Mouse (Mus musculus): ENCODE measurements around the gene Vps36.
A peak's percentile ranks its signal among the peaks of the same experiment; 100 is the strongest.

The Vps36 gene

GRCm38 (mm10) chr8:22214826-22215225 lies 22.2 kb downstream of the Vps36 start:
- no peak for DNase-seq (ENCODE audit: low spot score)

DNA sequence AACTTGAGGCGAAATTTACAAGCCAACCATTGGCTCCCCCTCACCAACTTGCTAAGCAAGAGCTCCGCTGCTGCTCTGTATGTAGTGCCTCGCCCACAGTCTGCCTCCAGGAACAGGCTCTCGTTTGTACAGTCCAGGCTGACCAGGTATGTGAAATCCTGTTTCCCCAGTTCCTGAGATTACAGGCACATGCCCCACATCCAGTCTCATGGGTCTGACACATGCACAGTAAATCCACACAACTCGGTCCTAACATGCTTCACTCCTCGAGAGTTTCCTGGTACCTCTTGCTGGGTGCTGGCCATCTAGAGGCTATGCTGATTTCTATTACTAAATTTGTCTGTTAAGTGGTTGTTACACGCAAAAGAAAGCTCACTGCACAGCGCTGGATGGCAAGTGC lies 33.8 kb downstream of the Vps36 start:
- DNase-seq (ENCODE audit: low spot score), result peak; percentile 7

GRCm38 (mm10) chr8:22227061-22227877 lies 34.7 kb downstream of the Vps36 start, which contains the start of gene Thsd1:
Gene Thsd1, plus strand, starts transcription at chr8:22227313.
- peak; percentile 60 for DNase-seq (ENCODE audit: low spot score)

DNA sequence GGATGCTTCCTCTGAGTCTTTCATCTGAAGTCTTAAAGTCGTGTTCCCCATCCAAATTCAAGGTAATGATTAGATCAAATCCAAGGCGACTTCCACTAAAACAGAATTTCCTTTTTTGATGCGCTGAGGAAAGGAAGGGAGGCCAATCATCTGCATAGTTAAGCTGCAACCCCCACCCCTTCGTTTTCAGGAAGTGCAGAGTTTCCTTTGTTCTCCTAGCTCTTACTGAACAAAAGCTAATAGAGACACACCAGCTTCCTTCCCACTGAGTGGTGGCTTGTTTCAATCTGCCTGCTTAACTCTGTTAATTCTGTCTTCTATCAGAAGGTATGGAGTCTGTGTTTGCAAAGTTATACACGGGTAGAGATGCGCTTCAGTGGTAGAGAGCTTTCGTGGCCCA lies 36.0 kb downstream of the Vps36 start:
- DNase-seq (ENCODE audit: low spot score), result no peak

DNA sequence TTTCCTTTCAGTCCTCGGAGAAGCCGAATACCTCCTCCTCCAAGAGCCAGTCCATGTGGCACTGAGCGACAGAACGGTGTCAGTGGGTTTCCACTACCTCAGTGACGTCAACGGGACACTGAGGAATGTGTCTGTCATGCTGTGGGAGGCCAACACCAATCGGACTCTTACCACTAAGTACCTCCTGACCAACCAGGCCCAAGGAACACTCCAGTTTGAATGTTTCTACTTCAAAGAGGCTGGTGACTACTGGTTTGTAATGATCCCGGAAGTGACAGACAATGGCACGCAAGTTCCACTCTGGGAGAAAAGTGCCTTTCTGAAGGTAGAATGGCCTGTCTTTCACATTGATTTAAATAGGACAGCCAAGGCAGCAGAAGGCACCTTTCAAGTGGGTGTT lies 50.4 kb downstream of the Vps36 start:
- no peak for DNase-seq (ENCODE audit: low spot score)

GRCm38 (mm10) chr8:22245663-22246062 lies 53.1 kb downstream of the Vps36 start:
- no peak for DNase-seq (ENCODE audit: low spot score)

- DNase-seq (ENCODE audit: low spot score), result no peak
Observed at GRCm38 (mm10) chr8:22247956-22248355, 55.3 kb downstream of the Vps36 start.

GRCm38 (mm10) chr8:22249080-22249479 lies 56.5 kb downstream of the Vps36 start:
- no peak for DNase-seq (ENCODE audit: low spot score)

GRCm38 (mm10) chr8:22258946-22259450 lies 66.4 kb downstream of the Vps36 start:
- DNase-seq (ENCODE audit: low spot score), result no peak

DNA sequence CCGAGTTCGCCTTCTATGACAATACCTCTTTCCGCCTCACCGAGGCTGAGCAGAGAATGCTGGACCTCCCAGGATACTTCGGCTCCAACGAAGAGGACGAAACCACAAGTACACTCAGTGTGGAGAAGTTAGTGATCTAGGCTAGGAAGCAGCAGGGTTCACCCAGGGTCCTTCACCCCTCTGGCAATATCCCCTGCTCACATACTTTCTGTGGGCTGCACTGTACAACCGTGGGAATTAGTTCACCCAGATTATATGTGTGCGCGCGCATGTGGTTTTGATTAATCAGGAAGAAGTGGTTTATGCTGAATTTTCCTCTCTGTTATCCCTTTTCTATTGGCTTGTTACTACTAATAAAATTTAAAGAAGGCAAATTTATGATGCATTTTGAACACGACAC lies 66.9 kb downstream of the Vps36 start:
- no peak for DNase-seq (ENCODE audit: low spot score)

DNA sequence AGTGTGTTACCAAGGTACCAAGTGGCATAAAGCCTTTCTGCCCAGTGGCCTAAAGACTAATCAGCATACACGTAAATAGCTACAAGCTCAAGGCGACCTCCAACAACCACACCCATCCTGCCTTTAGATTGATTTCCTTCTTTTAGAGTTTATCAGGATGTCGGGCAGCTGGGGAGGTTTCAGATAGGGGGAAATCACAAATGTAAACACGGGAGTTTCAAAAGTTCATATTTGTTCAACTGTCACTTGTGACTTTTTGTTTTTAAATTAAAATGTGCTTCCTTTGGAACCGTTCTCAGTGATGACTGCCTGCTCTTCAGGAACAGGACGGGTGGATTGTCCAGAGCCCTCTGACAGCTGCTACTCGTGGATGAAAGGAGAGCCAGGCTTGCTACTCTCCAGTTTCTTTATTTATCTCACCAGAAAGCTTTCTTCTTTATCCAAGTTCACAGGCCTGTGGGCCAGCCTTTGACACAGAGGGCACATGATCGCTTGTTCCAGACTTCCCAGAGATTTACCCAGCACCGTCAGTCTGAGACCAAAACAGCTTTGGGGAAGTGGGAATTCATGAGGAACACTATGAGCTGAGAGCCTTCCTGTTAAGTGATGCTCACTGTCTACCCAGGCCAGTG lies 67.6 kb downstream of the Vps36 start:
- no peak for DNase-seq (ENCODE audit: low spot score)

DNA sequence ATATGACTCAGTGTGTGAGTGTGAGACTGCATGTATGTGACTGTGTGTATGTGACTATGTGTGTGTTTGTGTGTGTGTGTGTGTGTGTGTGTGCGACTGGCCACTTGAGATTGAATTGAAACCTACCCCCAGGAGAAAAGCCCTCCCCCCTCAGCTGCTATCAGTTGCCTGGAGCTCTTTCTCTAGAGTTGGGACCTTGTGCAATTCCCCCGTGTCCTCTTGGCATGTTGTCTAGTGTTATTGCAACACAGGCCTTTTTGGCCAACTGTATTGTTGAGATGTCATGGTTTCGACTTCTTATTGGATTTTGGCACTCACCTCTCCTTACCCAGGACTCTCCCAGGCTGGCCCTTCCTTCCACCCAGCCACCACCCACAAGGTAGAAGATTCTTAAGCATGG lies 69.7 kb downstream of the Vps36 start:
- no peak for DNase-seq (ENCODE audit: low spot score)

- no peak for DNase-seq (ENCODE audit: low spot score)
Observed at GRCm38 (mm10) chr8:22264292-22264691, 71.7 kb downstream of the Vps36 start.

- DNase-seq (ENCODE audit: low spot score), result peak; percentile 23
Observed at GRCm38 (mm10) chr8:22264787-22265186, 72.2 kb downstream of the Vps36 start.

- no peak for DNase-seq (ENCODE audit: low spot score)
Observed at GRCm38 (mm10) chr8:22265194-22265593, 72.6 kb downstream of the Vps36 start.

GRCm38 (mm10) chr8:22266809-22267208 lies 74.2 kb downstream of the Vps36 start:
- DNase-seq (ENCODE audit: low spot score), result no peak
